Mouse (Mus musculus): ENCODE data around the gene Ampd1.

DNA sequence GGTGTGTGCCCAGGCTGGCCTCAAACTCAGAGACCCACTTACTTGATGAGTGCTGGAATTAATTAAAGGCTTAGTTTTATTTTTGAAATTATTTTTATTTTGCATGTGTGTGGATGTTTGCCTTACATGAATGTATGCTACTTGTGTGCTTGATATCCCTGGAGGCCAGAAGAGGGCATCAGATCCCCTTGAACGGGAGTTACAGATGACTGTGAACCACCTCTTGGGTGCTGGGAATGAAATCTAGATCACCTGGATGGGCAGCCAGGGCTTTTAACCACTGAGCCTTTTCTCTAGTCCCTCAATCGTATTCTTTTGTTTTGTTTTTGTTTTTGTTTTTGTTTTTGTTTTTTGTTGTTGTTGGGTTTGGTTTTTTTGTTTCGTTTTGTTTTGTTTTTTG lies 52.3 kb downstream of the Ampd1 start:
- no peak for TF ChIP-seq CTCF (conservative IDR thresholded peaks at IDR 0.05; ENCODE audit: insufficient read depth, insufficient read length, low read depth, low read length)
- no peak for TF ChIP-seq POLR2A (IDR thresholded peaks at IDR 0.05; ENCODE audit: low read depth, low read length)
